Mouse (Mus musculus) liver, adult 2 months (tissue): Measurements from ENCODE around the gene Gm128. TPM values are rescaled to one million over a fixed set of nuclear protein-coding genes. Genes with fewer than 3 reads are reported as not detected.

Experiments
- DNase-seq: peaks from one replicate; pipeline ENCODE4 v3.0.0-alpha.2; 2011; ENCODE audit warnings: low read depth, low spot score; ENCODE audit errors: extremely low read depth
- H3K27ac ChIP-seq: fragments of 200-500 bp; replicated peaks from 2 replicates; pipeline ENCODE4 v1.5.1; 2012; ENCODE audit warnings: low read depth, mild to moderate bottlenecking, control low read depth, inconsistent platforms, low read length; ENCODE audit not compliant: insufficient read depth
- H3K27me3 ChIP-seq: fragments of 200-500 bp; 2 replicates; pipeline ENCODE4 v1.6.1; 2012; ENCODE audit warnings: mild to moderate bottlenecking, moderate library complexity, low read length, inconsistent platforms; ENCODE audit not compliant: control insufficient read depth, insufficient read depth
- H3K36me3 ChIP-seq: fragments of 200-500 bp; 2 replicates; pipeline ENCODE4 v1.6.1; 2012; ENCODE audit warnings: low read length, inconsistent platforms; ENCODE audit not compliant: control insufficient read depth, insufficient read depth
- H3K4me1 ChIP-seq: fragments of 200-500 bp; 2 replicates; pipeline ENCODE4 v1.6.1; 2011; ENCODE audit warnings: low read length; ENCODE audit not compliant: control insufficient read depth, insufficient read depth
- H3K4me3 ChIP-seq: fragments of 200-500 bp; 2 replicates; pipeline ENCODE4 v1.5.1; 2011; ENCODE audit warnings: low read depth, mild to moderate bottlenecking, control low read depth, low read length, moderate library complexity; ENCODE audit not compliant: insufficient read depth
- H3K79me2 ChIP-seq: fragments of 200-500 bp; 2 replicates; pipeline ENCODE4 v1.6.1; 2012; ENCODE audit warnings: inconsistent platforms, mild to moderate bottlenecking, low read length, moderate library complexity; ENCODE audit not compliant: control insufficient read depth, insufficient read depth
- H3K9ac ChIP-seq: fragments of 200-500 bp; 2 replicates; pipeline ENCODE4 v1.6.1; 2012; ENCODE audit warnings: low read depth, mild to moderate bottlenecking, control low read depth, inconsistent platforms, low read length
- CTCF ChIP-seq: fragments of 200-500 bp; IDR thresholded peaks from 2 replicates; pipeline ENCODE4 v1.5.1; 2011; ENCODE audit warnings: low read depth, low read length, control low read depth
- POLR2A ChIP-seq: fragments of 200-500 bp; IDR thresholded peaks from 2 replicates; pipeline ENCODE4 v1.6.1; 2011; ENCODE audit warnings: low read length, control low read depth; ENCODE audit not compliant: insufficient read depth; ENCODE audit errors: extremely low read depth
- WGBS: fragments of 180-500 bp; shearing (Covaris S2); methylation state at CpG from one replicate; pipeline ENCODE4 v1.1.7; 2018; 5-methylcytosine and 5-hydroxymethylcytosine counted together
- polyA plus RNA-seq: library from polyadenylated mRNA; depleted of rRNA; stranded (reverse); fragments of >200 nt; gene quantifications from 2 replicates; pipeline ENCODE4 v1.2.3, GENCODE M21; 2012
- total RNA-seq: library from RNA; depleted of rRNA; stranded (reverse); fragments of >200 nt; gene quantifications from 2 replicates; pipeline ENCODE4 v1.2.3, GENCODE M21; 2014

Gene Gm128
- total and polyA plus RNA-seq, 2 experiments = 0.09 TPM; not detected in 1

- Histone ChIP-seq H3K79me2 (no peaks in the 10 kb centered on the region), H3K27me3 (no peaks in the 10 kb centered on the region), H3K27ac (no peak overlapping the region), H3K4me1 (no peaks in the 10 kb centered on the region), H3K4me3 (no peak overlapping the region), H3K36me3 (peaks cover 3% of the 10 kb centered on the region; the same call in 1 of the 2 replicates), H3K9ac (no peak overlapping the region)
- DNase-seq = no peak
- 70% methylated on average over 6 of the region's 6 CpGs for WGBS
- TF ChIP-seq POLR2A = no peak
- no peak for TF ChIP-seq CTCF
Measured at GRCm38 (mm10) chr3:95239022-95239421, 2.4 kb downstream of the Gm128 start.

GRCm38 (mm10) chr3:95237541-95238099, 3.8 kb downstream of the Gm128 start:
- 63% methylated on average over 8 of the region's 8 CpGs for WGBS

GRCm38 (mm10) chr3:95235386-95236301, 5.8 kb downstream of the Gm128 start:
- TF ChIP-seq POLR2A (no peak), CTCF (no peak)
- Histone ChIP-seq H3K4me1 (no peaks in the 10 kb centered on the region), H3K79me2 (0 out of 2 replicates have a peak, but pooled peaks cover 3% of the 10 kb centered on the region), H3K27me3 (no peaks in the 10 kb centered on the region), H3K9ac (no peak overlapping the region), H3K36me3 (peaks cover 12% of the 10 kb centered on the region; the same call in 1 of the 2 replicates), H3K27ac (no peak overlapping the region), H3K4me3 (no peak overlapping the region)
- DNase-seq = no peak
- WGBS = 93% methylated on average over 23 of the region's 23 CpGs

More at GRCm38 (mm10) chr3:95237541-95238099, 3.8 kb downstream of the Gm128 start:
- TF ChIP-seq POLR2A (no peak), CTCF (no peak)
- Histone ChIP-seq H3K4me1 (no peaks in the 10 kb centered on the region), H3K27me3 (no peaks in the 10 kb centered on the region), H3K36me3 (peaks cover 9% of the 10 kb centered on the region; the same call in 1 of the 2 replicates), H3K79me2 (no peaks in the 10 kb centered on the region), H3K9ac (no peak overlapping the region), H3K27ac (no peak overlapping the region), H3K4me3 (no peak overlapping the region)
- no peak for DNase-seq

GRCm38 (mm10) chr3:95233303-95233980, 8.0 kb downstream of the Gm128 start:
- no peak overlapping the region for H3K4me3 ChIP-seq
- peaks cover 9% of the 10 kb centered on the region; the same call in 1 of the 2 replicates for H3K79me2 ChIP-seq
- DNase-seq = no peak
- no peak overlapping the region for H3K9ac ChIP-seq
- no peaks in the 10 kb centered on the region for H3K27me3 ChIP-seq
- H3K4me1 ChIP-seq = no peaks in the 10 kb centered on the region; the same call in 1 of the 2 replicates
- no peak overlapping the region for H3K27ac ChIP-seq
- TF ChIP-seq POLR2A = no peak
- H3K36me3 ChIP-seq = peaks cover 12% of the 10 kb centered on the region; the same call in 1 of the 2 replicates
- WGBS = 96% methylated on average over 16 of the region's 16 CpGs

GRCm38 (mm10) chr3:95232771-95233170, 8.6 kb downstream of the Gm128 start:
- H3K36me3 ChIP-seq = peaks cover 12% of the 10 kb centered on the region; the same call in 1 of the 2 replicates

More at GRCm38 (mm10) chr3:95232771-95233170, 8.6 kb downstream of the Gm128 start:
- peaks cover 3% of the 10 kb centered on the region for H3K4me1 ChIP-seq
- H3K27me3 ChIP-seq = no peaks in the 10 kb centered on the region
- H3K27ac ChIP-seq = no peak overlapping the region
- peaks cover 9% of the 10 kb centered on the region; the same call in 1 of the 2 replicates for H3K79me2 ChIP-seq
- WGBS = 78% methylated on average over 7 of the region's 7 CpGs
- DNase-seq = no peak
- no peak for TF ChIP-seq CTCF
- no peak for TF ChIP-seq POLR2A
- no peak overlapping the region for H3K4me3 ChIP-seq
- no peak overlapping the region for H3K9ac ChIP-seq
